Comparison of ENCODE assay signal across 9 mouse cellular contexts in the genomic region with DNA sequence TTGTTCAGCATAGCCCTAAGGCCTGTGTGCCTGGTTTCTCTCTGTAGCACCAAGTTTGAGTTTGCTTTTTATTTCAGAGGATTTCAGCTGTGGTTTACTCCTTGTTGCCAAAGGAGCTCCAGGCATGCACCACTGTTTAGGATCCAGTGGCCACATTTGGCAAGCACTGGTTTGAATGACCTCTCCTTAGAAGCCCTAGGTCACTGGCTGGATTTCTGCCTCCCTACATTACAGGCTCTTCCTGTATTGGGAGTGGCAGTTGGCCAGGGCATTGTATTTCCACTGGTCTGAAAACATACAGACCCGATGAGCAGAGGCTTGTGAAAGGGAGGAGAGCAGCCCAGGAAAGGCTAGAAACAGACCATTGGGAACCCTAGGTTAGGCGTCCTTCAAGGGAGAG.
A peak's percentile ranks its signal among the peaks of the same experiment; 100 is the strongest.
DNase-seq lines count a peak whose midpoint lies in the region; ATAC-seq and TF ChIP-seq lines count a peak whose summit lies in the region.
"Had no signal": no experiment of that assay in that cellular context is flagged by ENCODE, and none has a peak within 500 bp of the region (broad histone marks: within the 10 kb centered on the region; RNA-seq: fewer than 3 reads in every experiment).

No protein-coding gene starts in this region.

- H3K9me3 ChIP-seq in lung, postnatal 0 days (ENCODE audit: low read length): no peaks in the 10 kb centered on the region

- H3K36me3 ChIP-seq in lung, postnatal 0 days (ENCODE audit: insufficient read depth, low read length): no peaks in the 10 kb centered on the region

- peak overlapping the region; percentile 2; the same call in 1 of the 2 replicates for H3K27ac ChIP-seq in lung, postnatal 0 days (ENCODE audit: low read length)
- no peak overlapping the region for H3K27ac ChIP-seq in left cerebral cortex, adult 2 months

- H3K4me2 ChIP-seq in lung, postnatal 0 days (replicated peaks; ENCODE audit: low read depth, low read length): no peak overlapping the region
- H3K4me2 ChIP-seq: midbrain, embryonic 11.5 days had no signal

- 48% methylated on average over 2 of the region's 2 CpGs for WGBS in lung, postnatal 0 days

- H3K4me3 ChIP-seq in lung, postnatal 0 days (ENCODE audit: low read depth, low read length): no peak overlapping the region
- H3K4me3 ChIP-seq in left cerebral cortex, adult 2 months: no peak overlapping the region

- H3K9ac ChIP-seq in lung, postnatal 0 days (replicated peaks; ENCODE audit: low read depth): no peak overlapping the region

- intact Hi-C loops in heart, postnatal 14 days (cut with DNase I): no loop called here
- intact Hi-C loops in left cerebral cortex, adult 2 months (cut with DNase I): no loop called here

- ATAC-seq in lung, postnatal 0 days: no peak
- ATAC-seq in megakaryocyte progenitor cell, adult 5-6 weeks (replicated peaks; ENCODE audit: poor library complexity): no peak

- H3K27me3 ChIP-seq in lung, postnatal 0 days (replicated peaks; ENCODE audit: insufficient read depth, low read length): no peaks in the 10 kb centered on the region

- H3K4me1 ChIP-seq in lung, postnatal 0 days (ENCODE audit: insufficient read depth, low read depth, low read length): peaks cover 6% of the 10 kb centered on the region; the same call in 1 of the 2 replicates

- peak; percentile 29 for DNase-seq in adrenal gland, adult 2 months
- no peak for DNase-seq in adrenal gland, adult 8-10 months
- peak; percentile 84 for DNase-seq in fibroblast of lung, adult 2 months (ENCODE audit: low read depth)
- peak; percentile 40 to 56 for DNase-seq in heart, postnatal 14 days
- peak; percentile 12 for DNase-seq in lung, postnatal 0 days (ENCODE audit: low spot score)
- no peak for DNase-seq in right cerebral cortex, adult 18-20 months
- no peak for DNase-seq in left cerebral cortex, adult 2 months (ENCODE audit: extremely low spot score in 1 of 2, low spot score in 2 of 2)

- no peak for TF ChIP-seq EP300 in lung, postnatal 0 days (IDR thresholded peaks at IDR 0.05)

- no peak for TF ChIP-seq CTCF in lung, postnatal 0 days (IDR thresholded peaks at IDR 0.05)
- TF ChIP-seq CTCF in left cerebral cortex, adult 2 months (IDR thresholded peaks at IDR 0.05): no peak

Comparison
In these comparisons a context has a peak if more than half of its experiments do, and no peak if none do; other contexts are left out.
1. DNase-seq: peak in adrenal gland, adult 2 months (single experiment), fibroblast of lung, adult 2 months (single experiment), heart, postnatal 14 days (2 of 2) and lung, postnatal 0 days (single experiment); none in adrenal gland, adult 8-10 months (single experiment), right cerebral cortex, adult 18-20 months (single experiment) and left cerebral cortex, adult 2 months (0 of 2).